Mouse (Mus musculus): ENCODE results near the gene Olfr159. TPM values are rescaled to one million over a fixed set of nuclear protein-coding genes. Genes with fewer than 3 reads are reported as not detected.

Olfr159 gene
- total and polyA plus RNA-seq, 3 experiments, result not detected

- H3K4me1 ChIP-seq (ENCODE audit: control insufficient read depth, insufficient read depth, low read length), result no peaks in the 10 kb centered on the region
- H3K79me2 ChIP-seq (replicated peaks; ENCODE audit: control insufficient read depth, insufficient read depth, low read length), result no peaks in the 10 kb centered on the region
- TF ChIP-seq EP300 (IDR thresholded peaks at IDR 0.05; ENCODE audit: insufficient read depth, low read depth, low read length), result no peak
- no peak for TF ChIP-seq POLR2A (IDR thresholded peaks at IDR 0.05; ENCODE audit: insufficient read depth, low read depth, low read length)
- no peak for TF ChIP-seq CTCF (IDR thresholded peaks at IDR 0.05)
- no peak overlapping the region for H3K9ac ChIP-seq (ENCODE audit: low read depth, low read length)
- no peak for DNase-seq
- 98% methylated on average over 2 of the region's 2 CpGs for WGBS
- no peaks in the 10 kb centered on the region for H3K27me3 ChIP-seq (ENCODE audit: control insufficient read depth, insufficient read depth, low read length)
- intact Hi-C loops (cut with DNase I), result no loop called here
- no peak overlapping the region for H3K27ac ChIP-seq
- no peaks in the 10 kb centered on the region for H3K36me3 ChIP-seq (ENCODE audit: control insufficient read depth, insufficient read depth, low read length)
- no peak overlapping the region for H3K4me3 ChIP-seq
Observed at GRCm38 (mm10) chr4:43769374-43769773, 1.4 kb downstream of the Olfr159 start.

GRCm38 (mm10) chr4:43768341-43768740, 2.5 kb downstream of the Olfr159 start:
- TF ChIP-seq CTCF (IDR thresholded peaks at IDR 0.05), result no peak
- TF ChIP-seq POLR2A (IDR thresholded peaks at IDR 0.05; ENCODE audit: insufficient read depth, low read depth, low read length), result no peak
- no peak for TF ChIP-seq EP300 (IDR thresholded peaks at IDR 0.05; ENCODE audit: insufficient read depth, low read depth, low read length)
- no peak overlapping the region for H3K27ac ChIP-seq
- H3K27me3 ChIP-seq (ENCODE audit: control insufficient read depth, insufficient read depth, low read length), result no peaks in the 10 kb centered on the region
- peaks cover under 1% of the 10 kb centered on the region; the same call in 1 of the 2 replicates for H3K4me1 ChIP-seq (ENCODE audit: control insufficient read depth, insufficient read depth, low read length)
- H3K36me3 ChIP-seq (ENCODE audit: control insufficient read depth, insufficient read depth, low read length), result no peaks in the 10 kb centered on the region
- DNase-seq, result no peak
- intact Hi-C loops (cut with DNase I), result no loop called here
- no peak overlapping the region for H3K4me3 ChIP-seq
- no peaks in the 10 kb centered on the region for H3K79me2 ChIP-seq (replicated peaks; ENCODE audit: control insufficient read depth, insufficient read depth, low read length)
- 84% methylated on average over 5 of the region's 5 CpGs for WGBS
- H3K9ac ChIP-seq (ENCODE audit: low read depth, low read length), result no peak overlapping the region

GRCm38 (mm10) chr4:43763410-43763809, 7.4 kb downstream of the Olfr159 start:
- TF ChIP-seq CTCF (IDR thresholded peaks at IDR 0.05), result peak; percentile 89
- no peak for TF ChIP-seq EP300 (IDR thresholded peaks at IDR 0.05; ENCODE audit: insufficient read depth, low read depth, low read length)
- Histone ChIP-seq H3K27me3 (ENCODE audit: control insufficient read depth, insufficient read depth, low read length) (no peaks in the 10 kb centered on the region), H3K36me3 (ENCODE audit: control insufficient read depth, insufficient read depth, low read length) (no peaks in the 10 kb centered on the region), H3K27ac (no peak overlapping the region), H3K79me2 (replicated peaks; ENCODE audit: control insufficient read depth, insufficient read depth, low read length) (no peaks in the 10 kb centered on the region), H3K4me1 (ENCODE audit: control insufficient read depth, insufficient read depth, low read length) (peaks cover 1% of the 10 kb centered on the region; the same call in 1 of the 2 replicates), H3K9ac (ENCODE audit: low read depth, low read length) (no peak overlapping the region), H3K4me3 (no peak overlapping the region)
- intact Hi-C loops (cut with DNase I), result loop anchor here (1.0 to 2.0 kb wide), 2 partner anchors 39 to 98 kb away; no protein-coding TSS in a partner anchor
- WGBS, result 25% methylated on average over 7 of the region's 7 CpGs
- peak; percentile 50 to 64 for DNase-seq

GRCm38 (mm10) chr4:43761336-43761735, 9.5 kb downstream of the Olfr159 start:
- Histone ChIP-seq H3K4me1 (ENCODE audit: control insufficient read depth, insufficient read depth, low read length) (peaks cover 9% of the 10 kb centered on the region), H3K4me3 (no peak overlapping the region), H3K27me3 (ENCODE audit: control insufficient read depth, insufficient read depth, low read length) (no peaks in the 10 kb centered on the region), H3K27ac (no peak overlapping the region), H3K79me2 (replicated peaks; ENCODE audit: control insufficient read depth, insufficient read depth, low read length) (no peaks in the 10 kb centered on the region), H3K9ac (ENCODE audit: low read depth, low read length) (no peak overlapping the region), H3K36me3 (ENCODE audit: control insufficient read depth, insufficient read depth, low read length) (no peaks in the 10 kb centered on the region)
- TF ChIP-seq POLR2A (IDR thresholded peaks at IDR 0.05; ENCODE audit: insufficient read depth, low read depth, low read length) (no peak), CTCF (IDR thresholded peaks at IDR 0.05) (peak; percentile 31)
- WGBS, result 83% methylated on average over 2 of the region's 2 CpGs
- no peak for DNase-seq
- intact Hi-C loops (cut with DNase I), result no loop called here

GRCm38 (mm10) chr4:43760460-43760859, 10.3 kb downstream of the Olfr159 start:
- no peaks in the 10 kb centered on the region for H3K36me3 ChIP-seq (ENCODE audit: control insufficient read depth, insufficient read depth, low read length)
- H3K4me3 ChIP-seq, result no peak overlapping the region
- peak overlapping the region; percentile 29 for H3K27ac ChIP-seq
- no peak for TF ChIP-seq POLR2A (IDR thresholded peaks at IDR 0.05; ENCODE audit: insufficient read depth, low read depth, low read length)
- TF ChIP-seq CTCF (IDR thresholded peaks at IDR 0.05), result peak; percentile 70
- no peak overlapping the region for H3K9ac ChIP-seq (ENCODE audit: low read depth, low read length)
- peak in 1 of 2 experiments; percentile 21 for DNase-seq
- H3K4me1 ChIP-seq (ENCODE audit: control insufficient read depth, insufficient read depth, low read length), result peaks cover 9% of the 10 kb centered on the region
- no peaks in the 10 kb centered on the region for H3K79me2 ChIP-seq (replicated peaks; ENCODE audit: control insufficient read depth, insufficient read depth, low read length)
- 75% methylated on average over 10 of the region's 10 CpGs for WGBS
- H3K27me3 ChIP-seq (ENCODE audit: control insufficient read depth, insufficient read depth, low read length), result no peaks in the 10 kb centered on the region
- intact Hi-C loops (cut with DNase I), result no loop called here

DNA sequence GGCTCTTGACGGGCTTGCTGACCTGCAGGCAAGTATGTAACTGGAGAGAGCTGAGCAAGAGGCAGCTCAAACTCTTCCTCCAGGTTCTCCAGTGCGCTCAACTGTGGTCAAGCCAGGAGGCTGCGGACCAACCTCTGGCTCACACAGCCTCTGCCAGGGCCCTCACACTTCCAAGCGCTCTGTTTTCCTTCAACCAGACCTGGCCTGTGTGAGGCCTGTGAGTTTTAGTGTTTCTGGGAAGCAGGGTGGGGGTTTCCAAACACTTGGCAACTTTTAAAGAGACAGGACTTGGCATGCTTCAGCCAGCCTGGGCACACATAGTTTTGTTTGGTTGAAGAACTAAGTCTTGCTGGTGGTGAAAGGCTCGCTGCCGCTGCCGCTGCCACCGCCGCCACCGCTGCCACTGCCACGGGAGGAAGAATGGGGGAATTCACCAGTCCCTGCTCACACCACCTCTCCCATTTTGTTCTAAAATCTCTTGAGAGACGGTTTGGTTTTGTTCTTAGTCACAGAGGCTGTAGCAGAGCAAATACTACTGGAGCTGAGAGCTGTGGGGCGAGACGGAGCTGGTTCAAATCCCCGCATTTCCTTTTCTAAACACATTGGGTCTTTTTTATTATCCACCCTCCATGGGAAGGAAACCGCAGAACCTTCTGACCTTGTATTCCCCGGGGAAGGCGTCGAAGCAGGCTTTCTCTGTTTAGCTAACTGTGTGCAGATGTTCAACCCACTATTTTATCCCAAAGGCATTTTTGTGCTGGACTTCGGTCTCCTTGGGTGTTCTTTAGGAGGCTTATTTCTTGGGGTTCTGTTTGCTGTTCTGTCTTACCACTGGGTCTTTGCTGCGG, 11.0 kb downstream of the Olfr159 start:
- no peaks in the 10 kb centered on the region for H3K79me2 ChIP-seq (replicated peaks; ENCODE audit: control insufficient read depth, insufficient read depth, low read length)
- H3K27me3 ChIP-seq (ENCODE audit: control insufficient read depth, insufficient read depth, low read length), result no peaks in the 10 kb centered on the region
- intact Hi-C loops (cut with DNase I), result no loop called here
- peak in 1 of 2 experiments; percentile 44 for DNase-seq
- H3K4me3 ChIP-seq, result no peak overlapping the region
- H3K9ac ChIP-seq (ENCODE audit: low read depth, low read length), result no peak overlapping the region
- WGBS, result 65% methylated on average over 21 of the region's 21 CpGs
- H3K4me1 ChIP-seq (ENCODE audit: control insufficient read depth, insufficient read depth, low read length), result peaks cover 9% of the 10 kb centered on the region
- H3K36me3 ChIP-seq (ENCODE audit: control insufficient read depth, insufficient read depth, low read length), result no peaks in the 10 kb centered on the region
- peak overlapping the region; percentile 29 for H3K27ac ChIP-seq
- TF ChIP-seq POLR2A (IDR thresholded peaks at IDR 0.05; ENCODE audit: insufficient read depth, low read depth, low read length) (no peak), CTCF (IDR thresholded peaks at IDR 0.05) (no peak), EP300 (IDR thresholded peaks at IDR 0.05; ENCODE audit: insufficient read depth, low read depth, low read length) (no peak)
